Mouse (Mus musculus): ENCODE measurements around the gene Olfr1375.
"Not testable (repeated sequence)": the region's sequence is repeated elsewhere in the genome, so short reads cannot be mapped to it uniquely, and the experiment has no call there.

The Olfr1375 gene

GRCm38 (mm10) chr11:51047809-51048208 lies at the start of gene Olfr1375:
Gene Olfr1375 (plus strand): TSS chr11:51048109.
- not testable (repeated sequence) for DNase-seq (ENCODE audit: low spot score in 2 of 2)

- DNase-seq (ENCODE audit: low spot score in 2 of 2) = no peak
Measured at GRCm38 (mm10) chr11:51003296-51003695, 44.6 kb upstream of the Olfr1375 start, which contains the start of gene Olfr51. Gene Olfr51 (plus strand): TSS chr11:51003596.

DNA sequence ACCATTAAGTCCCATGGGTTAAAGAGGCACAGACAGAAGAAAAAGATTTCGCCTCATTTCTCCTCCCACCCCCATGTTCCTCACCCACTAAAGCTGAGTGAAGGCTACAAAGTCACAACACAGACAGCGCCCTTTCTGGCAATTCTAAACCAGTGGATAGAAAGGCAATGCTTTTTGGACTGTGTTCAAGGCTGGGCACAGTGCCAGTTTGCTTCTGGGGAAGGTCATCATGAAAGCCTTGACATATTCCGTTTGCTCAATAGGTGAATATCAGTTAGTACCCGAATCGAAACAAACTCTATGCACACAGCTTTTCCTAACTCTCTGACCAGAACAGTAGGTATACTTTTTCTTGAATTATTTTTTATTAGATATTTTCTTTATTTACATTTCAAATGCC lies 36.1 kb upstream of the Olfr1375 start:
- no peak for DNase-seq (ENCODE audit: low spot score in 2 of 2)

- no peak for DNase-seq (ENCODE audit: low spot score in 2 of 2)
Measured at GRCm38 (mm10) chr11:51013936-51014335, 34.0 kb upstream of the Olfr1375 start, which contains the start of gene Olfr54. Gene Olfr54 (plus strand): TSS chr11:51014236.

GRCm38 (mm10) chr11:51016341-51016740 lies 31.6 kb upstream of the Olfr1375 start:
- DNase-seq (ENCODE audit: low spot score in 2 of 2) = no peak

GRCm38 (mm10) chr11:51026811-51027210 lies 21.1 kb upstream of the Olfr1375 start:
- DNase-seq (ENCODE audit: low spot score in 2 of 2) = not testable (repeated sequence)

DNA sequence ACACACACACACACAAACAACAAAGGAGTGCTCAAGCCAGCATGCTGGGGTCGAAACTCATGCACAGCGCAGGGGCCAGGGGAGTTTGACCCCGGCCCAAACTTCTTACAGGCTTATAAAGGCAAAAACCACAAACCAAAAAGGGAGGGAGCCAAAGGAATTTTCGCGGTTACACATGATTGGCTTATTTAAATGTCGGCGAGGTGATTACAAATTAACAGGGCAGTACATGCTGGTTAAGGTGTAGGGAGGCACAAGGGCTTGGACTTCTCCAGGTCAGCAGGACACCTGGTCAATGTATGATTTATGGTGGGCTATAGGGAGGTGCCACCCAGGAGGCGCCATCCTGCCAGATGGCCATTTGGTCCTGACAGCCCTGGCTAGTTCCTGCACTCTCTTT lies 18.5 kb upstream of the Olfr1375 start:
- not testable (repeated sequence) for DNase-seq (ENCODE audit: low spot score in 2 of 2)

DNA sequence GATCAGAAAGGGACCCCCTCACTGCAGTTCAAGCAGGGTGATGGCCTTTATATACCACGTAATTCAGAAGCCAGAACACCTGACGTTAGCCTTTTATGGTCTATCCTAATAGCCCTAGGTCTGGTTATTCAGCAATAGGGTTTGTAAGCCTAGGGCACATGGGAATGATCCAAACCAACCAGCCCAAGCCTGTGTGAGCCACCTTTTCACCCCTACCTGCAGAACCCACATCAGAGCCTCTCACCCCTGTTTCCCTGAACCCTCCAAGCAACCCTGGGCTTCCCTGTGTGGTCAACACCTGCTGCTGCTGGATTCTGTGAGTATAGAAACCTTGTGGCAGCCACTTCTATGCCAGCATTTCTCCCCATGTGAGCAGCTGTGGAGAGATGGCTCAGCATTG lies 17.7 kb upstream of the Olfr1375 start:
- no peak for DNase-seq (ENCODE audit: low spot score in 2 of 2)

DNA sequence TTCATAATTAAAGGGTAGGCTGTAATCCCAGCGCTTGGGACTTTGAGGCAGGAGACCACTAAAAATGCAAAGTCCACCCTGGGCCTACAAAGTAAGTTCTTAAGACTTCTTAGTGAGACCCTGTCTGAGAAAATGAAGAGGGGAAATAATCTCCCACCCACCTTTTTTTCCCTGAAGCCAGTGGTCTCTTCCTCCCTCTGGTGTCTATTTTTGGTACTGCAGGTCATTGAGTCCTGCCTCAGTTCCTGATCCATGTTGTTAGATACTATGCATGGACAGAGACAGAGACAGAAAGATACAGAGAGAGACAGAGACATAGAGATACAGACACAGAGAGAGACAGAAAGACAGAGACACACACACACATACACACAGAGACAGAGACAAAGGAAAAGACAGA lies 15.1 kb upstream of the Olfr1375 start:
- DNase-seq (ENCODE audit: low spot score in 2 of 2) = no peak

- not testable (repeated sequence) for DNase-seq (ENCODE audit: low spot score in 2 of 2)
Measured at GRCm38 (mm10) chr11:51034141-51034540, 13.8 kb upstream of the Olfr1375 start.

DNA sequence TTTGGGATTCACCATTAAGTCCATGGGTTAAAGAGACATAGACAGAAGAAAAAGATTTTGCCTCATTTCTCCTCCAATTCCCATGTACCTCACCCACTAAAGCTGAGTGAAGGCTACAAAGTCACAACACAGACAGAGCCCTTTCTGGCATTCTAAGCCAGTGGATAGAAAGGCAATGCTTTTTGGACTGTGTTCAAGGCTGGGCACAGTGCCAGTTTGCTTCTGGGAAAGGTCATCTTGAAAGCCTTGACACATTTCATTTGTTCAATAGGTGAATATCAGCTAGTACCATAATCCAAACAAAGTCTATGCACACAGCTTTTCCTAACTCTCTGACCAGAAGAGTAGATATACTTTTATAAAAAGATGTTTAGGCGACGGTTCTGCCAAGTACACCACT lies 12.0 kb upstream of the Olfr1375 start:
- no peak for DNase-seq (ENCODE audit: low spot score in 2 of 2)

- DNase-seq (ENCODE audit: low spot score in 2 of 2) = not testable (repeated sequence)
Measured at GRCm38 (mm10) chr11:51044776-51045175, 3.1 kb upstream of the Olfr1375 start.

DNA sequence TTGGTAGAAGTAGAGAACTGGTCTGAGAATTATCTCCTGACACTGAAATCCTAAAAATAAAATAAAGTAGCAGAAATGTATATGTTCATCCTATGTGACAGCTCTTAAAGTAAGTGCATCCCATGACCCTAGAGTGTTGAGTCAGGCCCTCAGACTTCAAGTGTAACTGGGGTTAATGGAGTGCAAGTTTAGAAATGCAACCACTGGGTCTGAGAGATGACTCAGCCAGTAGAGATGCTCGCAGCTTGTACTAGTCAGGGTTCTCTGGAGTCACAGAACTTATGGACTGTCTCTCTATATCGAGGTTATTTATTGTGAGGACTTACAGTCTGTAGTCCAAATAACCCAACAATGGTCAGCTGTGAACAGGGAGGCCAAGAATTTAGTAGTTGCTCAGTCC lies 3.8 kb downstream of the Olfr1375 start:
- DNase-seq (ENCODE audit: low spot score in 2 of 2) = no peak

DNA sequence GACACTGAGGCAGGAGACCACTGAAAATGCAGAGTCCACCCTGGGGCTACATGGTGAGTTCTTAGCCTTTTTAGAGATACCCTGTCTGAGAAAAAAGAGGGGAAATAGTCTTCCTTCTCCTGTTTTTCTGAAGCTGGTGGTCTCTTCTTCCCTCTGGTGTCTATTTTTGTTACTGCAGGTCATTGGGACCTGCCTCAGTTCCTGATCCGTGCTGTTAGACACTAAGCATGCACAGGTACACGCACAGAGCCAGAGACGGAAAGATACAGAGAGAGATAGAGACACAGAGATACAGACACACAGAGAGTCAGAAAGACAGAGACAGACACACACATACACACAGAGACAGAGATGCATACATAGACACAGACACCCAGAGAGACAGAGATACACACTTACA lies 5.3 kb downstream of the Olfr1375 start:
- DNase-seq (ENCODE audit: low spot score in 2 of 2) = no peak

DNA sequence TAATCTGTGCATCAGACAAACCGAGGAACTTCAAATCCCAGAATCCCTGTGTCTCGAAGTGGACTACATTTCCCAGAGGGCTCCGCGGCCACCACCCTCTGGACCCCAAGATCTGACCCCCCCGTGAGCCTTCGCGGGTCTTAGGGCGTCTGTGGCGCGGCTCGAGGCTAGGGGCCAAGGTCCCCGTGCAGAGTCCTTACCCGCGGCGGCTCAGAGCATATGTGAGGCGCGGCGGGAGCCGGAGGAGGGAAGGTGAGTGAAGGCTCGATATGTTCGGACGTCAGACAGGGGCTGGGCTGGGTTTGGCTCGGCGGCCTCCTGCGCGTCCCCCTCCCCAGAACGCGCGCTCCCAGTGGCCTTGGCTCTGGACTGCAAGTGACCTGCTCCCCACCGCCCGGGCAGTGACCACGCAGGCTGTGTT lies 11.3 kb downstream of the Olfr1375 start, which contains the start of gene Zfp354a:
Zfp354a (plus strand) TSS at position 107 of the 421 bp plus-strand sequence.
- DNase-seq (ENCODE audit: low spot score in 2 of 2) = no peak

- no peak for DNase-seq (ENCODE audit: low spot score in 2 of 2)
Measured at GRCm38 (mm10) chr11:51059640-51060039, 11.7 kb downstream of the Olfr1375 start.

DNA sequence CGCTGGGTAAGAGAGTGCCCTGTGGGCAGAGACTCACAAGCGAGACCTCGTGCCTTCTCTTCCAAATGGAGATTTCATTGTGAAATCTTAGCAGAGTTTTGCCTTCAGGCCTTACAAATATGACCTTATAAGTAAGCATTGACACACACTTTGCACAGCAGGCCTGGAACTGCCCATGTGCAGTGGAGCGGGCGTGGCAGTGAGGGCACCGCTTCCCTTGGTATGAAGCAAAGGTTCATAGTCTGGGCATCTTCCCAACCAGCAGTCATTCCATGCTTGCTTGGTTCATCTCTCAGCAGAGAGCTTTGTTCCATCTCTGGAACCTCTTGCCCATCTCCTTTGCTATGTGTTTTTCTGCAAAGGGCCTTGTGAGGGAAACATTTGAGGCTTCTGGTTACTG lies 13.1 kb downstream of the Olfr1375 start:
- no peak for DNase-seq (ENCODE audit: low spot score in 2 of 2)

- DNase-seq (ENCODE audit: low spot score in 2 of 2) = no peak
Measured at GRCm38 (mm10) chr11:51063276-51063675, 15.4 kb downstream of the Olfr1375 start.

DNA sequence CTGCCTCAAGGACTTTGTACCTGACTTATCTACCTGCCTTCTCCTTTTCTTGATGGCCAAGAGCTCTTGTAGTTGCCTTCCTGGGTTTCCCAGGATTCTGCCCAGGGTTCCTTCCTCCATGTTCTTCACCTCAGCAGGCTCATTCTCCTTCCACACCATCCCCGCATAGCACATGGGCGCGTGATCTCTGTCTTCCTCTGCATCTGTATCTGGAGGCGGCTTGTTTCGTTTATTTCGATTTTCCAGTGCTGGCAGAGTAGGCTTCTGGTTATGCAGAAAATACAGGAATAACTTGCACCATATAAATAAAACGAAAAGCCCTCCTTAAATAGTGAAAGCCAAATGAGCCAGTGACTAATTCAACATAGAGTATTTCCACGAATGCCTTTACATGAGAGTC lies 15.9 kb downstream of the Olfr1375 start:
- no peak for DNase-seq (ENCODE audit: low spot score in 2 of 2)

GRCm38 (mm10) chr11:51084527-51084926 lies 36.6 kb downstream of the Olfr1375 start:
- DNase-seq (ENCODE audit: low spot score in 2 of 2) = no peak

DNA sequence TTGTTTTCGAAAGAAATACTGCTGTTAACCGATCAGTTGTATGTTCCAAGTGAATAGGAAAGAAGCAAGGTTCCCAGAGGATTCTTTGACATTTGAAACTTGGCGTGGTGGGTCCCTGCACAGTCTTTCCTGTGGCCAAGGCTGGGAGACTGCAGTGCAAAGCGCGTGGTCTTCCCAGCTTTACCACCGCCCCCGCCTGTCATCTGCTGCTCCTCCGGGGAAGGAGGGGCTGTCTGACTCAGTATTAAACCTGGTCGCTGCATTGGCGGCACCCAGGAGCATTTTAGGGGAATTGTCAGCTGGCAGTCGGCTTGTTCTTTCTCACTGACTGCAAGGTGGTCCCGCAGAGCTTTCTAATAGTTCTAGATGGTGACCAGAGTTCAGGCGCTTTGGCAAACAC lies 37.4 kb downstream of the Olfr1375 start:
- DNase-seq (ENCODE audit: low spot score in 2 of 2) = no peak
